Mouse (Mus musculus) c-Kit-positive CD71-positive TER-119-positive erythroid progenitor cells, embryonic 14.5 days (primary cell): ENCODE data around the gene Tmem185b.

Source experiments
- DNase-seq: peaks from one replicate; pipeline ENCODE4 v3.0.0-alpha.2; 2013; ENCODE audit warnings: low spot score

The Tmem185b gene

GRCm38 (mm10) chr1:119525689-119526591 is at the start of gene Tmem185b:
TSS of gene Tmem185b (plus strand) at chr1:119526160.
- DNase-seq, result peak; percentile 66

DNA sequence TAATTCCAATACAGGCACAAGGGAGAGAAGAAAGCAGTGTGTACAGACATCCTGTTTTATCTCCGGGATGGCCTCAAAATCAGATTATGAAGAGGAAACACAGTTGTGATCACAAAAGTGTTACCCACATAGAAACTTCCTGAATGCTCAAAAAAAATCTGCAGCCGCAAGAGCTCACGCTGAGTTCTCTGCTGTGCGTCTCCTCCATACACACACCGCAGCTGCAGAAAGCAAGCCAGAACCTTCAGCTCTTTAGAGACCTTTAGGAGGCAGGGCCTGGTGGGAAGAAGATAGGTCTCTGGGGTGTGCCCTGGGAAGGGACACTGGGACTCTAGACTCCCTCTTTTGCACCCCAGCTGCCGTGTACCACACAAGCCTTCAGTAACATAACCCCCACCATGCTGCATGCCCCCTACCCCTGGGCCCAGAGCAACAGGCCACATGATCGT is 49.0 kb upstream of the Tmem185b start:
- DNase-seq, result no peak

GRCm38 (mm10) chr1:119479641-119480040 is 46.3 kb upstream of the Tmem185b start:
- DNase-seq, result no peak

DNA sequence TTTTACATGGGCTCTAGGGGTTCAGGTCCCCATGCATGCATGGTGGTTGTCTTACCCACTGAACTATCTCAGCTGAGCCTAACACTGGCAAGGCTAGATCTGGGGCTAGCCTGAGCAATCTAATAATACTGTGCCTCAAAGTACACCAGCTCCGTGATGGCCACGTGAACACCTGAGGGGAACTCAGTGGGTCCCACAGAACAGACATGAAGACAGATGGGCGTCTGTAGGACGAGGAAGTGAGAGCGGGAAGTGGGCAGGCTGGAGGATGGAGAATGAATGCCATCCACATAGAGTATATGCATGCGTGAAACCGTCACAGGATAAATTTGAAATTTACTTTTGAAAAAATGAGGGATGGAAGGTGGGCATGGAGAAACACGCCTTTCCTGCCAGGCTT is 45.3 kb upstream of the Tmem185b start:
- DNase-seq, result no peak

DNA sequence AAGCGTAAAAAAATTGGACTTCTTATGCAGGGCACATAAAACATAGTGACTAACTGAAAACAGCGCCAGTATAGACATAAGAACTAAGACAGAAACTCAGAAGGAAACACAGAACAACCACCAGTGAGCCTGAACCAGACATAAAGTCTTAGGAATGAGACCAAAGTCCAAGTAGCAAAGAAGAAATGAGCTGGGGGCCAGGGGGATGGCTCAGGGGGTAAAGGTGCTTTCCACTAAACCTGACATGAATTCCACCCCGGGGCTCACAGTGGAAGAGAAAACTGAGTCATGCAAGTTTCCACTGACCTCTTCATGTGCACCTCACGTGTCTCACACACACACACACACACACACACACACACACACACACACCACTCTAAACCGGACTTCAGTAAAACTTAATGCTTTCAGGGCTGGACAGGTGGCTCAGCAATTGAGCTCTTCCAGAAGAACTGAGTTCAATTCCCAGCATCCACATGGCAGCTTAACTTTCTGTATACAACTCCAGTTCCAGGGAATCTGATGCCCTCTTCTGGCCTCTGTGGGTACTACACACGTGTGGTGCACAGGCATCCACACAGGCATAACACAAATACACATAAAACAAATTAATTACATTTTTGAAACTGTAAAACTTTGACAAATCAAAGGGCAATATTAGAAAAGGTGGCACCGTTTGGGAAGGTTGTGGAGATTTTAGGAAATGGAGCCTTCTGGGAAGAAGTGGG is 44.6 kb upstream of the Tmem185b start:
- DNase-seq, result no peak

DNA sequence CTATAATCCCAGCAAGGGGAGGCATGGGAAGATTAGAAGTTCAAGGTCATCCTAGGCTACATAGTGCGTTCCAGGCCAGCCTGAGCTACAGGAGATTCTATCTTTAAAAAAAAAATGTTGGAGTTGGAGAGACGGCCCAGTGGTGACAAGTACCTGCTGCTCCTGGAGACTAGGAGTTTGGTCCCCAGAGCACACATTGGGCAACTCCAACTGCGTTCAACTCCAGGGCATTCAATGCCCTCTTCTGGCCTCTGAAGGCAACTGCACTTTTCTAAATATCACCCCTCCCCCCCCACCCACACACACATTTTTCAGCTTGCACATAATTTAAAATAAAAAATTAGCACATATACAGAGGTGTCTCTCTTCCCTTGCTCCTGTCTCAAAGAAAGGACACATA is 43.1 kb upstream of the Tmem185b start:
- DNase-seq, result no peak

DNA sequence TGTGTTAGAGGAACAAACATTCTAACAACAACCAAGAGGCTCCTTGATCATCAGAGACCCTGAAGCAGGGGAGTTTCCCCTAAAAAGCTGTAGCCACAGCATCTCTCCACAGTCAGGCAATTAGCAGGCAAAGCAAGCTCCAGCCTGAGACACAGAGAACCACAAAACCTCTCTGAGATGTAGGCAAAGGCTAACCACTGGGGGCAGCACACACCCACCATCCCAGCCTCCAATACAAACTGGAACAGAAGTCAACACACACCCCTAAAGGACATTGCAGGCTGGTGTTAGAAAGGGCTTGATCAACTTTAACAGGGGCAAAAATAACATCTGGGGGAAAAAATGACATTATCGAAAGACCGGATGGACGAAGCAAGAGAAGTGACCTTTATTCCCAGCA is 41.5 kb upstream of the Tmem185b start:
- no peak for DNase-seq

DNA sequence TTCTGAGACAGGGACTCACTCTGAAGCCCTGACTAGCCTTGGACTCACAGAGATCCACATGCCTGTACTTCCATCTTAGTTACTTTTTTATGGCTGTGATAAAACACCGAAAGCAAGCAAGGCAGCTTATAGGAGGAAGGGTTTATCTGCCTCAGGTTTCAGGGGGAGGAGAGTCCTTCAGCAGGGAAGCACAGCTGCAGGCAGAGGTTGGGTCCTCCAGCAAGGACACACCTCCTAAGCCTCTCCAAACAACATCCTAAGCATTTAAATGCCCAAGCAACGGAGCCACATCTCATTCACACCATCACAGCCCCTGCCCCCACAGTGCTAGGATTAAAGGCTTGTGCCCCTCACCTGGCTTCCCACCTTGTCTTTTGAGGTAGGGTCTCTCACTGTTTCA is 40.1 kb upstream of the Tmem185b start:
- no peak for DNase-seq

GRCm38 (mm10) chr1:119487917-119488590 is 37.9 kb upstream of the Tmem185b start:
- no peak for DNase-seq

DNA sequence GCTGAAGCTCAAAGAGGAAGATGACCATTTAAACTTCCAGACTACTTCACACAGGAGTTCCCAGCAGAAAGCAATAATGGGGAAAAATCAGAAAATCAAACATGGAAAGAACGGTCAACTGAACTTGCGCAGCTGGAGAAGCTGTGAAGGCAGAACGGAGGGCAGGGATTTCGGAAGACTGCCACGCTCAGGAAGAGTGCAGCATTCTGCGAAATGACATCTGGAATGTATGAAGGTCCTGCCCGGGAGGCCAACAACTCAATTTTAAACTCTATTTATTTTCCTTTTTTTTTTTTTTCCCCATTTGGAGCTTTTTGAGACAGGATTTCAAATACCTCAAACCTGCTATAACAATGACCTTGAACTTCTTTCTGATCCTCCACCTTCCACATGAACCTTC is 35.2 kb upstream of the Tmem185b start:
- no peak for DNase-seq

- no peak for DNase-seq
Measured at GRCm38 (mm10) chr1:119492097-119492496, 33.9 kb upstream of the Tmem185b start.

- DNase-seq, result no peak
Measured at GRCm38 (mm10) chr1:119492505-119492904, 33.5 kb upstream of the Tmem185b start.

DNA sequence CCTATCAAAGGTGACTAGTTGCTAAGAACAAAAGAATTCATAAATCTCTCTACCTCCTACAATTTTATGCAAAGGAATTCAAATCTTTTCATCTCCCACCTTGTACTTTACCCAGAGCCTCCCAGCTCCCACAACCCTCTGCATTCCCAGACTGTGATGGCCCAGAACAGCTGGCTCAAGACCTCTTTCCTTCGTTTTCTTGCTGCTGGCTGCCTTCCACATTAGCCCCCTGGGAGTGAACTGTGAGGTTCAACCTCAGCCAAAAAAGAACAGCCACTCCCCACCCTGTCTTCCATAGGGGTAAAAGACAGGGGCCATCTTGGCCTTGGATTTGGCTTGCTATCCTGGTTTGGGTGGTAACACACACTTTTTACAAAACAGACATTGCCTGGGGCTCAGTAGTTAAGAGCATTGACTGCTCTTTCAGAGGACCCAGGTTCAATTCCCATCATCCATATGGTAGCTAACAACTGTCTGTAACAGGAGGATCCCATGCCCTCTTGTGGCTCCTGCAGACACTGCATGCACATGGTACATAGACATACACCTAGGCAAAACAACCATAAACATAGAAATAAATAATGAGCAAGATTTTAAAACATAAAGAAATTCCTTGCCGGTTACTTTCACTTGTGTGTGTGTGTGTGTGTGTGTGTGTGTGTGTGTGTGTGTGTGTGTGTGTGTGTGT is 31.8 kb upstream of the Tmem185b start:
- no peak for DNase-seq

- no peak for DNase-seq
Measured at GRCm38 (mm10) chr1:119494712-119495395, 31.1 kb upstream of the Tmem185b start.

DNA sequence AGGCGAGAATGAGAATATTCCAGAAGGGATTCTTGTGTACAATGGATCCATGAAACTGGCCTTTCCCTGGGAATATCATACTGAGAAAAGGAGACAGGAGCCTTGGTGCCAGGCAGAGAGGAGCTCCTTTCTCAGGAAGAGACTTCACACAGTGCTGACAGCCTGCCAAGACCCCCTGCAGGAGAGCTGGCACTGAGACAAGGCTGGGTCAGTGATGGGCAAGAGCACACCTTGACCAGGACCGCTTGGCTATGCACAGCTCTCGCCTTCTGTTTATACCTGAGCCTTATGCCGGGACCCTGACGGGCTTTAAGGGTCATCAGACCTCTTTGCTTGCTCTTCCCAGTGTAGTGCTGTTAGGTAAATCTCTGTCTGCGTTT is 30.6 kb upstream of the Tmem185b start:
- DNase-seq, result no peak

DNA sequence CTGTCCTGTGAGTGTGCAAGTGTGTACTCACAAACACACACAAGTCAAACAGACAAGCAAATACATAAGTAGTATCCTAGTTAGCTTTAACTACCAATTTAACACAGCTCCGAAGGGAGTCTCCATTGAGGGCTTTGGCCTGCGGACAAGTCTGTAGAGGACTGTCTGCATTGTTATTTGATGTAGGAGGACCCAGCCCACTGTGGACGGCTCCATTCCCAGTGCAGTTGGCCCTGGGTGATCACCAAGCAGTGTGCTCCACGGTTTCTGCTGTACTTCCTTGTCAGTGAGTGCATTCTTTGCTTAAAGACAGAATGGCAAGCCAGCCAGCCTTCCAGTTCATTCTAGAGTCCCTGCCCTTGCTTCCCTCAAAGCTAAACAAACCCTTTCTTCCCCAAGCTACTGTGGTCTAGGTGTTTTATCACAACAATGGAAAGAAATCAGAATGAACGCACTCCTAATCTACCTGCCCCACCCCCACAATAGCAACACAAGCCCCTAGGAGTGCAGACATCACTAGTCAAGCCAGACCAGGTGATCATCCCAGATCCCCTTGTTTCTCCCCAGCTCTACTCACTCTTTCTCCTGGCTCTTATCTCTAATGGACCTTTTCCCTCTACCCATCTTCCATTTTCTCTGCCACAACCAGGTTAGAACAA is 28.5 kb upstream of the Tmem185b start:
- DNase-seq, result no peak

GRCm38 (mm10) chr1:119498536-119499231 is 27.3 kb upstream of the Tmem185b start:
- DNase-seq, result no peak

DNA sequence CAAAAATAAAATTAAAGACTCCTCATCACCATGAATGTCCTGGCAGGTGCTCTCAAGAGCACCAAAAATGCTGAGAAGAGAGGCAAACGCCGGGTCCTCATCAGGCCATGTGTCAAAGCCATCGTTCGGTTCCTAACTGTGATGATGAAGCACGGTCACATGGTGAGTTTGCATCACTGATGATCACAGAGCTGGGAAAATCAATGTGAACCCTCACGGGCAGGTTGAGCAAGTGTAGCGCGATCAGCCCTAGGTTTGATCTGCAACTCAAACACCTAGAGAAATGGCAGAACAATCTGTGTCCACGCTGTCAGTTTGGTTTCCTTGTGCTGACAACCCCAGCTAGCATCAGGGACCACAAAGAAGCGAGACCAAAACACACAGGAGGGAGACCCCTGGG is 26.5 kb upstream of the Tmem185b start:
- no peak for DNase-seq

- no peak for DNase-seq
Measured at GRCm38 (mm10) chr1:119501881-119502280, 24.1 kb upstream of the Tmem185b start.

GRCm38 (mm10) chr1:119502729-119503128 is 23.2 kb upstream of the Tmem185b start:
- DNase-seq, result no peak
